Mouse (Mus musculus) forebrain, postnatal 0 days (tissue): ENCODE results near the gene 2900026A02Rik. TPM values are rescaled to one million over a fixed set of nuclear protein-coding genes. Genes with fewer than 3 reads are reported as not detected.

Experiments
- ATAC-seq: fragments of 200-750 bp; cut with Nextera tagmentation; 2 replicates; pipeline ENCODE4 v1.8.0; 2017; ENCODE audit warnings: mild to moderate bottlenecking, moderate library complexity
- DNase-seq: peaks from one replicate; pipeline ENCODE4 v3.0.0-alpha.2; 2015
- H3K27ac ChIP-seq: fragments of 300-500 bp; sonication (generic); 2 replicates; pipeline ENCODE4 v1.5.1; 2014; ENCODE audit warnings: low read depth, mild to moderate bottlenecking, antibody characterized with exemption, low read length, moderate library complexity, mixed read lengths
- H3K27me3 ChIP-seq: fragments of 300-500 bp; sonication (generic); 2 replicates; pipeline ENCODE4 v1.6.1; 2014; ENCODE audit warnings: mild to moderate bottlenecking, low read length, mixed read lengths; ENCODE audit not compliant: insufficient read depth
- H3K36me3 ChIP-seq: fragments of 300-500 bp; sonication (generic); 2 replicates; pipeline ENCODE4 v1.6.1; 2014; ENCODE audit warnings: mild to moderate bottlenecking, moderate library complexity; ENCODE audit not compliant: insufficient read depth
- H3K4me1 ChIP-seq: fragments of 300-500 bp; sonication (generic); 2 replicates; pipeline ENCODE4 v1.6.1; 2014; ENCODE audit warnings: antibody characterized with exemption; ENCODE audit not compliant: insufficient read depth
- H3K4me2 ChIP-seq: fragments of 300-500 bp; sonication (generic); 2 replicates; pipeline ENCODE4 v1.6.1; 2014; ENCODE audit warnings: low read depth, mild to moderate bottlenecking, moderate library complexity
- H3K4me3 ChIP-seq: fragments of 300-500 bp; sonication (generic); 2 replicates; pipeline ENCODE4 v1.5.1; 2014; ENCODE audit warnings: low read depth, low read length, mixed read lengths
- H3K9ac ChIP-seq: fragments of 300-500 bp; sonication (generic); 2 replicates; pipeline ENCODE4 v1.6.1; 2014; ENCODE audit warnings: mild to moderate bottlenecking
- H3K9me3 ChIP-seq: fragments of 300-500 bp; sonication (generic); 2 replicates; pipeline ENCODE4 v1.6.1; 2016; ENCODE audit warnings: low read length
- CTCF ChIP-seq: sonication (generic); IDR thresholded peaks from 2 replicates; pipeline ENCODE4 v1.5.1; 2016; ENCODE audit warnings: antibody characterized with exemption, control low read depth, low read depth
- WGBS: fragments of 180-500 bp; shearing (Covaris S2); extraction: QIAGEN DNeasy Blood & Tissue Kit; methylation state at CpG from one replicate; pipeline ENCODE4 v1.1.7; 2014; 5-methylcytosine and 5-hydroxymethylcytosine counted together
- polyA plus RNA-seq: library from polyadenylated mRNA; unstranded; fragments of >200 nt; fragmentation: Nextera tagmentation; extraction: Ambion mirVana; gene quantifications from 2 replicates; pipeline ENCODE4 v1.2.1, GENCODE M21; 2015
- total RNA-seq: library from RNA; depleted of rRNA; stranded (reverse); fragments of >200 nt; gene quantifications from 2 replicates; pipeline ENCODE4 v1.2.3, GENCODE M21; 2014

The 2900026A02Rik gene
- total and polyA plus RNA-seq, 2 experiments from 2014 or later: 3.3 to 10.9 TPM

GRCm38 (mm10) chr5:113212156-113212835 is 8.7 kb downstream of the 2900026A02Rik start:
- no peaks in the 10 kb centered on the region for H3K27me3 ChIP-seq
- H3K4me1 ChIP-seq: peaks cover 7% of the 10 kb centered on the region; the same call in 1 of the 2 replicates
- WGBS: 82% methylated on average over 10 of the region's 10 CpGs
- no peak overlapping the region for H3K27ac ChIP-seq
- no peak for ATAC-seq
- H3K36me3 ChIP-seq: no peaks in the 10 kb centered on the region
- no peak for TF ChIP-seq CTCF
- no peak overlapping the region for H3K9ac ChIP-seq
- H3K4me2 ChIP-seq: no peak overlapping the region
- no peaks in the 10 kb centered on the region for H3K9me3 ChIP-seq
- DNase-seq: no peak
- no peak overlapping the region for H3K4me3 ChIP-seq

GRCm38 (mm10) chr5:113210314-113210713 is 10.7 kb downstream of the 2900026A02Rik start:
- no peaks in the 10 kb centered on the region for H3K27me3 ChIP-seq
- no peak overlapping the region for H3K4me2 ChIP-seq
- no peaks in the 10 kb centered on the region for H3K9me3 ChIP-seq
- H3K9ac ChIP-seq: no peak overlapping the region
- 82% methylated on average over 6 of the region's 6 CpGs for WGBS
- H3K27ac ChIP-seq: no peak overlapping the region
- peaks cover 7% of the 10 kb centered on the region; the same call in 1 of the 2 replicates for H3K4me1 ChIP-seq
- no peak overlapping the region for H3K4me3 ChIP-seq
- H3K36me3 ChIP-seq: no peaks in the 10 kb centered on the region
- no peak for ATAC-seq
- DNase-seq: no peak
- no peak for TF ChIP-seq CTCF

- peaks cover 7% of the 10 kb centered on the region; the same call in 1 of the 2 replicates for H3K4me1 ChIP-seq
- no peaks in the 10 kb centered on the region for H3K9me3 ChIP-seq
- no peak for TF ChIP-seq CTCF
- DNase-seq (no peak), ATAC-seq (no peak)
- no peak overlapping the region for H3K9ac ChIP-seq
- no peaks in the 10 kb centered on the region for H3K27me3 ChIP-seq
- no peaks in the 10 kb centered on the region for H3K36me3 ChIP-seq
- H3K27ac ChIP-seq: peak overlapping the region; percentile 59; the same call in 1 of the 2 replicates
- WGBS: 89% methylated on average over 13 of the region's 13 CpGs
- no peak overlapping the region for H3K4me3 ChIP-seq
- no peak overlapping the region for H3K4me2 ChIP-seq
These were observed 11.1 kb downstream of the 2900026A02Rik start for GRCm38 (mm10) chr5:113209898-113210297.

- DNase-seq: no peak
- Histone ChIP-seq H3K27me3 (no peaks in the 10 kb centered on the region), H3K4me1 (peaks cover 7% of the 10 kb centered on the region; the same call in 1 of the 2 replicates), H3K4me2 (no peak overlapping the region), H3K36me3 (no peaks in the 10 kb centered on the region), H3K9me3 (no peaks in the 10 kb centered on the region), H3K4me3 (no peak overlapping the region), H3K27ac (peak overlapping the region; percentile 59; the same call in 1 of the 2 replicates), H3K9ac (no peak overlapping the region; the same call in 1 of the 2 replicates)
- ATAC-seq: no peak
- TF ChIP-seq CTCF: no peak
- 58% methylated on average over 11 of the region's 11 CpGs for WGBS
These were observed 11.7 kb downstream of the 2900026A02Rik start for GRCm38 (mm10) chr5:113209401-113209750.

- ATAC-seq (peak; percentile 86), DNase-seq (peak; percentile 65)
- peaks cover 7% of the 10 kb centered on the region; the same call in 1 of the 2 replicates for H3K4me1 ChIP-seq
- no peak overlapping the region for H3K4me2 ChIP-seq
- H3K27ac ChIP-seq: peak overlapping the region; percentile 59
- 31% methylated on average over 11 of the region's 11 CpGs for WGBS
- H3K9ac ChIP-seq: no peak overlapping the region; the same call in 1 of the 2 replicates
- H3K36me3 ChIP-seq: no peaks in the 10 kb centered on the region
- no peak overlapping the region for H3K4me3 ChIP-seq
- no peaks in the 10 kb centered on the region for H3K27me3 ChIP-seq
- no peak for TF ChIP-seq CTCF
- no peaks in the 10 kb centered on the region for H3K9me3 ChIP-seq
These were observed 12.2 kb downstream of the 2900026A02Rik start for GRCm38 (mm10) chr5:113208622-113209400.

GRCm38 (mm10) chr5:113208048-113208447 is 13.0 kb downstream of the 2900026A02Rik start:
- no peak overlapping the region for H3K4me3 ChIP-seq
- 62% methylated on average over 4 of the region's 4 CpGs for WGBS
- no peak overlapping the region for H3K27ac ChIP-seq
- no peak for DNase-seq
- no peaks in the 10 kb centered on the region for H3K27me3 ChIP-seq
- TF ChIP-seq CTCF: no peak
- H3K4me1 ChIP-seq: peaks cover 7% of the 10 kb centered on the region; the same call in 1 of the 2 replicates
- H3K9ac ChIP-seq: no peak overlapping the region
- H3K4me2 ChIP-seq: no peak overlapping the region
- no peaks in the 10 kb centered on the region for H3K9me3 ChIP-seq
- ATAC-seq: no peak
- H3K36me3 ChIP-seq: no peaks in the 10 kb centered on the region
